Mouse (Mus musculus) heart, adult 11 months (tissue): Measurements from ENCODE around the gene Mrpl44.

Experiments used
- DNase-seq: peaks from one replicate; pipeline ENCODE4 v3.0.0; 2022

Gene Mrpl44

DNA sequence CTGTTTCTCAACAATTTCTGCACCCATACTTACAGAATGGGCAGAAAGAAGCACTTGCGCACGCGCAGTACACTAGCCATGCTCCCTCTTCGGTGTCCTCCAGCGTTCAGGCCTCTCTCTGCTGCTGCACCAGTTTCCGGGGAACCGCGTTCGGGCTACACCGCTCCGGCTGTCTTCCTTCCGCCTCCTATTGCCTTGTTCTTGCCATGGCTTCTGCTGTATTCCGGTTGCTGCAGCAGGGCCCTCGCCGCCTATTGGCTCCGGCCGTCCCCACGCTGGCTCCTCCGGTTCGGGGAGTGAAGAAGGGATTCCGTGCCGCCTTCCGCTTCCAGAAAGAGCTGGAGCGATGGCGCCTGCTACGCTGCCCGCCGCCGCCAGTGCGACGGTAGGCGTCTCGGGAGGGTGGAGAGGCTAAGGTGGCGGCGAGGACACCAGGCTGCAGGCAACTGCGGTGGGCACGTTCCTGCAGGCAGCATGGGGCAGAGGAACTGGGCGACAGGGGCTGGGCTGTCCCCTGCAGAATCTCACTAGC is at the start of gene Mrpl44, which contains the start of gene Wdfy1:
Gene Mrpl44 (plus strand): TSS at position 92 of the 532 bp plus-strand sequence.
Gene Wdfy1 (minus strand): TSS at position 217 of the 532 bp plus-strand sequence.
- DNase-seq = peak; percentile 99

DNA sequence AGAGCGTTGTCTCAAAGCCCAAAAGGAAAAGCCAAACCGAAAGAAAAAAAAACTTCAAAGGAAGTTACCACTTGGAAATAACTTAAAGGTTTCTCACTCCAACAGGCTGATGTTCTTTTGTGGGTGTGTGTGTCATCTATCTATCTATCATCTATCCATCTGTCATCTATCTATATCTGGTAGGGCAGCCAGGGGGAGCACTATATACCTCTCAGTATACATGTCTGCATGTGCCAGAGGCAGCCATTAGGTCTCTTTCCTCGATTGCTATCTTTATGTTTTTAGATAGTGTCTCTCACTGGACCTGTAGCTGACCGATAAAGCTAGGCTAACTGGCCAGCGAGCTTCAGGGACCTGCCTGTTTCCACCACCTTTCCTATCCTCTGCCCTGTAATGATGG is 41.0 kb upstream of the Mrpl44 start:
- DNase-seq = no peak

DNA sequence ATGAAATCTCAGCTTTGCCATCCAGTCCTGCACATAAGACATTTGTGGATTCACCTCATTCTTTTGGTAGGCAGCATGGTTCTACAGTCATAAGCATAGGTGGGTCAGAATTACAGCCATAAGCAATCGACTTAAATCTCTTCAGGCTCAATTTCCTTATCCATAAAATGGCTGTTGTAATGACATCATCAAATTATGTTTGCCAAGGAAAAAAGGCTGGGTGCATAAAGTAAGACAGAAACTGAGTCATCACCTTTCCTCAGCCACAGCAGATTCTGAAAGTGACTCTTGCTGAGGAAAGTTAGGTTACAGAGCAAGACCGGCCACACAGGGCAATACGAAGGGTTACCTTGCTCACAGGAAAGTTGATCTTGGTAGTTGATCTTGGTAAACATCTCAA is 39.4 kb upstream of the Mrpl44 start:
- DNase-seq = no peak

DNA sequence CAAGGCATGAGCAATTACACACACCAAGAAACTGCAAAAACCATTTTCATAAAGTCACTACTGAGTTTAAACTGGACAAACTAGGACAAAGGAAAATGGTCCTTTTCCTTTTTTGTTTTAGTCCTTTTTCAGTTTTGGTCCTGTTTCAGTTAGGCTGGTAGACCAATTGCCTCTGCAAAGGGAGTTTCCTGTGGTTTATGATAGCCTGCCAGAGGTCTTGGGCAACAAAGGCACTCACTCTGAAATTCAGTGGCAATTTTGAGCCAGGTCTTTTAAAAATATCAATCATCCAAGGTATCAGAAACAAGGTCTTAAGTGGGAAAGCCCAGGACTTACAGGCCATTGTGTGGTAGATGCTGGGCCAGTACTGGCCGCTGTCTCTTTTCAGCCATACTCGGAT is 36.1 kb upstream of the Mrpl44 start:
- no peak for DNase-seq

GRCm38 (mm10) chr1:79741002-79741401 is 34.8 kb upstream of the Mrpl44 start:
- peak; percentile 91 for DNase-seq

DNA sequence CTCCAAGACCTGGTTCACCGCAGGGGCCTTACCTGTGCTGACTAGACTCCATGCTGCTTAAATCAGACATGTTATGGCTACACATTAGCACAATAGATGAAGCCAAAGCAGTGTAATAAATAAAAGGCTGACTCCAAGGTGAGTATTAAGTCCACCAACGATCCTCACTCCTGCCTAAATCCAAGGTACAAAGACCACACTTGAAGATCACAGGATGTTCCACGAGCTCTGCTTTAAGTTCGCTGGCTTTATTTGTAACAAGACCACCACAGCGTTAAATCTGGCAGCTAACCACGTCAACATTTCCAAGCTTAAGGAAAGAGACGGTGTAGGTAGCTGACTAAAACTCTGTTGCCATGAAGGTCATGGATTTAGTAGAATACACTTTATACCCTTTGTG is 32.9 kb upstream of the Mrpl44 start:
- DNase-seq = no peak

DNA sequence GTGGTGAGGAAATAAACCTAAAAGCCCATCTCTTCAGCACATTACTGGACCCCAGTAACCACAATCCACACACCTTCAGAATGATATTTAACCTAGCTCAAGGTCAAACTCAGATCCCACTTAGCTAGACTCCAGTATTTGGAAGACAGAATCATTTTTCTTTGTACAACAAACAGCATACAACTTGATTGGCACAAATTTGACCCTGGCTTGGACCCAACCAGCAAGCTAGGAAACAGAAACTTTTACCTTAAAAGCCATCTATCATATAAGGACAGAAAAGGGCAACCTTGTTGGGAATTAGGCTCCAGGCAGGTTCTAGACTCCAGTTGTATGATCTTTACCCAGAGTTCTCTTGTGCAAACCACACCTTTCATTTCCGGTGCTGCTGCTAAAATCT is 32.4 kb upstream of the Mrpl44 start:
- peak; percentile 41 for DNase-seq

DNA sequence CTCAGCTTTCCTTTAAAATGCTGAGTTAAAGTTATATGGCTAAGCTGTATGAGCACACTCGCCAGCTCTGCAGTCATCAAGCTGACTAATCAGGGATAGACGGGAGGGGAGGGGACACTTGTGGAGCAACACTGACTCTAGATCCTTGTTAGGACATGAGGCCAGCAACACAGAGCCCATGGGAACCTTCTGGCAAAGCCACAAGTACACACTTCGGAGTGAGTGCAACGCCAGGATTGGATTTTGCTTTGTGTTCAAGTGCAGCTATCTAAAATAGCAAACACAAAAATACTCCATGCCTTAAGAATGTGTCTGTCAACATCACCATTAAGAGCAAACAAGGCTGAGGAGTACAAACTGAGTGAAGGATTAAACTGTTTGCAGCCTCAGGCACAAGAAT is 29.8 kb upstream of the Mrpl44 start:
- DNase-seq = peak; percentile 98

- peak; percentile 96 for DNase-seq
Observed at GRCm38 (mm10) chr1:79751186-79751585, 24.6 kb upstream of the Mrpl44 start.

DNA sequence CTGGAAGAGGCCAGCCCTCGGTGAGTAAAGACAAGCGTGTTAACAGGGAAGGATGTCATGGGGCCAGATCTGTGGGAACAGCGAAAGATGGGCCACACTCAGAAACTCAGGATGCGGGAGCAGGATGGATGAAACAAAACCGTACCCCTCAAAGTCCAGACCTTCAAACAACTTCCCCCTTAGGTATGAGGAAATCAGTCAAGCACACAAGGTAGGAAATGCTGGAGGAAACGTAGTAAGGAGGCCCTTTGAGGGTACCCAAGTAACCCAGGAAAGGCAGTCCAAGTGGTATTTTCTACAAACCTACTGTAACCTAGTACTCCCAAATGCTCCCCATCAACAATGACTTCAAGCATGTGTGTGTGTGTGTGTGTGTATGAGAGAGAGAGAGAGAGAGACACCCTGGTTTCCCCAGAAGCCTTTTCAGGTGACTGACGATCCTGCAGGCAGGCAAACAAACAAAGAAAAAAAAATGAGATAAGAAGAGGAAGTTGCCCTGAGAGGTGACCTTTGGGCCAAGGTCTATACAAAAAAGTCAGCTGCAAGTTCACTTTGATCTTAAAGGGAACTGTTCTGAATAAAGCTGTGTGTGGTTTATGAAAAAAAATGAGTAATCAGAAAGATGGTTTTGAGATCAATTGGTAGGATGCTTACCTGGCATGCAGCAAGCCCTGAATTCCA is 23.7 kb upstream of the Mrpl44 start:
- peak; percentile 78 for DNase-seq

- DNase-seq = peak; percentile 84
Observed at GRCm38 (mm10) chr1:79752714-79753340, 23.0 kb upstream of the Mrpl44 start.

GRCm38 (mm10) chr1:79753456-79753855 is 22.4 kb upstream of the Mrpl44 start:
- peak; percentile 51 for DNase-seq

- DNase-seq = peak; percentile 27
Observed at GRCm38 (mm10) chr1:79754936-79755335, 20.9 kb upstream of the Mrpl44 start.

DNA sequence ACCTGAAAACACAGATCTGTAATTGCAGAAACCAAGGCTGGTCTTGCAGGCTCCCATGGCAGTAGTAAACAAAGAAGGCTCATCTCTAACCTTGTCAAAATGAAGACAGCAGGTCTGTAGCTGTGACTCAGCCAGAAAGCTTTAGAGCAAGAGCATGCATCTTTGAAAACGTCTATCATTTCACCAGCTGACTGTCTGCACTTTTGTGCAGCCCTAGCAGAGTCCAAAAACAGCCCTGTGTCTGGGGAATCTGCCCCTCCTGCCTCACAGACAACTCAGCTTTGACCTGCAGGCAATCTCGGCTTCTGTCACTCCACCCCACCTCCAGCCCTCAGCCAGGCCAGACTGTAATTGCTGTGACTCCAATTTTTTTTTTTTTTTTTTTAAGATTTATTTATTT is 20.4 kb upstream of the Mrpl44 start:
- DNase-seq = peak; percentile 61

- peak; percentile 83 for DNase-seq
Observed at GRCm38 (mm10) chr1:79756417-79756816, 19.4 kb upstream of the Mrpl44 start.

DNA sequence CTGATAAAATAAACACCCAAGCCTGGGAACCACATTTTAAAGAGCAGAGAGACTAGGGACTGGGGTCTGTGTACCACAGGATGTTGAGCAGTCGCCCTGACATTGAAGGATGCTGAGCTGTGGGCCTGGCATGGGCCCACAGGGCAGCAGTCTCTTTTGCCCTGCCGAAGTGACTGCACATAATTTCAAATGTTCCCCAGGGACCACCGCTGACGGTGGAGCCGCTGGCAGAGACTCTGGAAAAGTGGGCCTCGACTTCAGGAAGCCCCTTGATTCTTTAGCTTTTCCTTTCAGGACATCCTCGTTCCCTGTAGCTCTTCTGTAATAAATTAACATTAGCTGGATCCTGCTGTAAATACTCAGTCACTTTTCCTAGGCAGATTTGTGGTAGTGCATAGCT is 18.7 kb upstream of the Mrpl44 start:
- peak; percentile 93 for DNase-seq

DNA sequence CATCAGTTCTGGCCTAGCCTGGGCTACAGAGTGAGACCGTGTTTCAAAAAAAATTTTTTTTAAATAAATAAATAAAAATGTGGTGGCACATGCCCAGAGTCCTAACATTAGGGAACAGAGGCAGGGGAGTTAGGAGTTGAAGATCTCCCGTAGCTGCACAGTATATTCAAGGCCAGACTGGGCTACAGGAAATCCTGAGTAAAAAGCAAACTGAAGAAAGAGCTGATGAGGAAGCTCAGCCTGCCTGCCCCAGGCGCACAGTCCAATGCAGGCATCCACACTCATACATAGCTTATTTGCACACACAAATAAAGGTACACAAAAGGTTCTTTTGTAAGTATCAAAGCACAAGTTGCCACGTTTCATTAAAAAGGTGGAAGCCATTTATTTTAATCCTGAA is 18.2 kb upstream of the Mrpl44 start:
- DNase-seq = peak; percentile 85

- DNase-seq = peak; percentile 54
Observed at GRCm38 (mm10) chr1:79759006-79759405, 16.8 kb upstream of the Mrpl44 start.

DNA sequence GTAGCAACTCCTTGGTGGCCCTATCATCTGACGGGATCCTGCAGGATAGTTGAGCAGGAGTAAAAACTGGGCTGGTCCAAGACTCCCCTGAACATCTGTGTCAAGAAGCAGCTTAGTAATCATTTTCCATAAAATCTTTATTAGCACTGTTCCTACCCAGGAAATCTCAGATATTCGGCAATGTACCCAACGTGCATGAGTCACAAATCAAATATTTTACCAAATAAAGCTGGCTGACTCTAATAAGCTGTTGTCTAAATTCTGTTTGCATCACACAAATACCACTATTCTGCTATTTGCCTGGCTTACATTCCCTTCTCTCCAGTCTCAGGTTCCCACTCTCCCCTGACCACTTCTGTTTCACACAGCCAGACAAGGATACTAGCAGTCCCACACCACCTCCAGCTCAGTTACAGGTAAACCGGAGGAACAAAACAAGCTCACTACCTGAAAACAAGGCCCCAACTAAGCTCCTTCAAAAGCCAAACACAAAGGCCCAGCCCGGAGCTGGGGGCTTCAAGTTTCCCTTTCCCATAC is 16.3 kb upstream of the Mrpl44 start:
- DNase-seq = peak; percentile 73

DNA sequence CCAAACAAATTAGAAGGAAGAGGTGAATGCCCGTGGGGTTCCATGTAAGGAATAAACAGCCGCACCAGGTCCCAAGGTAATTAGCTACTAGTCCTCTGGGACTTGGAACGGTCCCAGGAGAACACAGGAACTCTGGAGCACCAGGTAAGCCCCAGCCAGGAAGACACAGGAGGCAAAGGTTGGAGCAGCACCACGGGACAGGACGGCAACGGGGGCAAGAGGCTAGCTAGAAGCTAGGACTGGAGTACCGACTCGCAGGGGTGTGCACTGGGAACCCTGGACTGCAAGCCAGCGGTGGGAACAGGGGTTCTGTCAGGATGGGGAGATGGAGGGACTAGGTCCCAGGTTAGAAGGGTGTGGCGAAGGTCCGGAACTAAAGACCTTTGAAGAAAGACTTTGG is 15.2 kb upstream of the Mrpl44 start:
- DNase-seq = peak; percentile 94

GRCm38 (mm10) chr1:79761106-79761916 is 14.5 kb upstream of the Mrpl44 start:
- DNase-seq = peak; percentile 99

- no peak for DNase-seq
Observed at GRCm38 (mm10) chr1:79761917-79762271, 13.9 kb upstream of the Mrpl44 start.
